Mouse (Mus musculus): ENCODE results near the gene Yae1d1. TPM values are rescaled to one million over a fixed set of nuclear protein-coding genes. Genes with fewer than 3 reads are reported as not detected.
"Not testable (repeated sequence)": the region's sequence is repeated elsewhere in the genome, so short reads cannot be mapped to it uniquely, and the experiment has no call there.

Gene Yae1d1
- 10 to 100 TPM; 23.2 to 24.0 TPM for total RNA-seq (2021)

DNA sequence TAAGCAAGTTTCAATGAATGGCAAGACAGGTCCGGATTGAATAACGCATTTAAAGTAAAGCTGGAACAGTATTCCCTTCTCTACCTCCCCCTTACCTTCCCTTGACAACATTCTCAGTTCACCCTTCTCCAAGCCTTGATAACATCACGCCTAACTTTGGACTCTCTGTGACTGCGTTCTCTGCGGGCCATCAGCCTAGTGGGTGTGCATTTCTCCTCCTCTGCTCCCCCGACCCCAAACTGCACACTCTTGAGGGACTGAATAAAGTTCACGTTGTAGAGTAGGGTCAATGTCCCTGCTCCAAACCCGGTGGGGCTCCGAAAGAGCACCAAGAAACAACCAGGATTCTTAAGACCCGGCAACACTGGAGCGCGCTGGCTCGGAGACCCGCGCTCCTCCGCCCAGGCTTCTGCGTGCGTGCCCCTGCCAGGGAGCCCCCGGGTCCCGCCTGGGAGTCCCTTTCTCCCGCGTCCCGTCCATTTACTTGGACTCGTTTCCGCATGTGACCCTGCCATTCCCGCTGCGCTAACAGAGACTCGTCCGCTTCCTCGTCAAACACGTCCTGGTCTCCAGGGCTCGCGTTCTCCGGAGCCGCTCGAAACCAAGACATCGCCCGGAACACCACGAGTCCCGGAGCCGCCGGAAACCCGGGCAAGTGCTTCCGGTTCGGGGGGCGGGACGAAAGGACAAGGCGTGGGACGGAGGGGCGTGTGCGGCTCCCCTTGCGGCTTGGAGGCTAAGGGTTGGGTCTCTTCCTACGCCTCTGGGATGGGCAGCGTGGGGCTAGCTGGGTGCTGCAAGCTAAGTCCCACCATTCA is at the start of gene Yae1d1:
Gene Yae1d1, minus strand, starts transcription at position 653 of the 818 bp plus-strand sequence.
- peak; percentile 87 to 91 for DNase-seq

DNA sequence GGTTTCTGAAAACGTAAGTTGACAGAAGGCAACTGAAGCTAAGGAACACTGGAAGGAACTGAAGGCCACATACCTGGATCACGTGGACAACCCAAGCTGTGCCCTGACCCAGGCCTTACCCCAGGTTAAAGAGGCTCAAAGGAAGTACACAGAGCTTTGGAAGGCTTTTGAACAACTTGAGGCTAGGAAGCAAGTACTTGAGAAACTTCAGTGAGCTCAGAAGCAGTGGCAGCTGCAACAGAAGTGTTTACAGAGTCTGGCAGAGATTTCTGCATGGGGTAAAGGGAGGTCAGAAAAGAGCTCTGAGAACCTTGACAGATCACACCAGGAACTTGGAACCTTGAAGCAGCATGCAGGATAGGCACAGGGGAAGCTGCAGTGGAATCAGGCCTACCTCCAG is 45.7 kb upstream of the Yae1d1 start:
- DNase-seq, result no peak

DNA sequence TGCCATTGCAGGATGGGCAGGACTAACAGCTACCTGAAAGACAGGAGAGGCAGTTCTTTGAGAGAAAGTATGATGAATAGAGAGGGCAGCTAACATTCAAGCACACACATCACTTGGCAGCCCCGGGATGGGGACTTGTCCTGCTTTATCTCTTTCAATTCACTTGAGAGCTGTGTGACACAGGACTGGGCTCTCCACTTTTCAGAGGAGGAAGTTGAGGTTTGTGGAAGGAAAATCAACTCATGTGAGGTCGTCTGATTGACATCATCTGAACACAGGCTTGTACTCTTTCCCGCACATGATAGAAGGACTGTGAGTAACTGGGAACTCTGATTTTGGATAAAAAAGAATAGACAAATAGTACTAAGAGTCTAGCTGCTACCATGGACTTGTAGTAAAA is 23.5 kb upstream of the Yae1d1 start:
- no peak for DNase-seq

DNA sequence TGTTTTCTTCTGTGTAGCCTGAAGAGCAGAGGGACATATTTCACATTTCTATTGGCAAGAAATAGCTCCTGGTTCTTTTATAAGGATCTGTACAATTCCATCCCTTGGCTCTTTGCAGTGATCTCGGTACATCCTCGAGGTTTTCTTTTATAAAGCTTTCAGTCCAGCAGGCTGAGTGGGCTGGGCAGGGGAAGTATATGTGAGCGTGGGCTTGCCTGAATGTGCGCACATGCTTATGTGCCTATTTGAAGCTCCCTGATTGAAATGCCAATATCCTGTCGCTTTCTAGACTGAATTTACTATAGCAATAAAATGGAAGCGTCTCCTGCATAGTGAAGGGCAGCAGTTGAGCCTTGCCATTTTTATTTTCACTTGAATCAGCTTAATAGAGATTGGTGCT is 20.1 kb upstream of the Yae1d1 start:
- no peak for DNase-seq

DNA sequence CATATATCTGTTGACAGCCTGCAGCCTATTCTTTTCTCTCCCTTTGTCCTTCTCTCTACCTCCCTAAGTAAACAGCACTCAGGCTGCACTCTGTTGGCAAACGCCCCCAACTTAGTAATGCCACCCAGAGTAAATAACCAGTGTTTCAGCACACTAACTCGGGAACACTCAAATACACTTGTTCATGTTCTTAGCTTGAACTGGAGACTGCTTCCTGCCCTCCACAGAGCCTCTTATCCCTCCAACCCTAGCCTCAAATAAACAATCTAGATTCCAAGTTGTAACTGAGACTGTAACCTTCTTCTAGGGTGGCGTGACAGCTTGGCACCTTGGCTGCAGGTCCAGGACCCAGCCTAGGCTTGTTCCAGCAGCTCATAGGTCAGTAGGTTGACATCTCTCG is 17.9 kb upstream of the Yae1d1 start:
- no peak for DNase-seq

- DNase-seq, result no peak
These were observed 332 bp upstream of the Yae1d1 start for GRCm38 (mm10) chr13:17993515-17993847.

DNA sequence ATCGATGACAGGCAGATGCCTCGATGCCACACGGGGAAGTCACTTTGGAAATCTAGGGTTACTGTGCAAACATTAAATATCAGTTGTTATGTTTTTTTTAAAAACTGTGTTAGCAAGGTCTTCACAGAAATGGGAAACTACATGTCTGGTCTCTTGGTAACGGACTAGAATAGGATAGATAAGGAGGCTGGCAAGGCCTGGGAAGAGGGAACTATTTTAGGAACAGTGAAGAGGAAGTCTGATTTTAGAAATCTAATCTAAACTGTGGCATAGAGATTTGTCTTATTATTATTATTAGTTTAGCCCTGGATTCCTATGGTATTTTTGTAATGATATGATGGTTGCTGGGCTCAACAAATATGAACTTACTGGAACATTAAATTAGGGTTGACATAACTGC is 1.1 kb downstream of the Yae1d1 start:
- no peak for DNase-seq

GRCm38 (mm10) chr13:17983194-17983593 is 10.0 kb downstream of the Yae1d1 start:
- DNase-seq, result peak; percentile 27 to 32

DNA sequence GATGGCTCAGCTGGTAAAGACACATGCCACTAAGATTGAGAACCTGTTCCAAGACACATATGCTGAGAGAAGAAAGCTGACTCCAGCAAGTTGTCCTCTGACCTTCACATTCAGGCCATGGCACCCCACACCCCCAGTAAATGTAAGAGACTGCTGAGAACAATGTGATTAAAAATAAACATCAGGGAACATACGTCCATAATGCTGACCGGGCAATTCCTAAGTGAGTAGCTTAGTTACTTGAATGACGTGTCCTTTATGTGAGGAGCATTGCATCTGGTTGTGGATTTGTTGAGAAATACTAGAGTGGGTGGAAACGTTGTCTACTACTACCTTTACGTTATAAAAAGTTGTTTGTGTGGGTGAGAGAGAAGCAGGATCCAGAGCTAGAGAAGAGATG is 10.5 kb downstream of the Yae1d1 start:
- no peak for DNase-seq

DNA sequence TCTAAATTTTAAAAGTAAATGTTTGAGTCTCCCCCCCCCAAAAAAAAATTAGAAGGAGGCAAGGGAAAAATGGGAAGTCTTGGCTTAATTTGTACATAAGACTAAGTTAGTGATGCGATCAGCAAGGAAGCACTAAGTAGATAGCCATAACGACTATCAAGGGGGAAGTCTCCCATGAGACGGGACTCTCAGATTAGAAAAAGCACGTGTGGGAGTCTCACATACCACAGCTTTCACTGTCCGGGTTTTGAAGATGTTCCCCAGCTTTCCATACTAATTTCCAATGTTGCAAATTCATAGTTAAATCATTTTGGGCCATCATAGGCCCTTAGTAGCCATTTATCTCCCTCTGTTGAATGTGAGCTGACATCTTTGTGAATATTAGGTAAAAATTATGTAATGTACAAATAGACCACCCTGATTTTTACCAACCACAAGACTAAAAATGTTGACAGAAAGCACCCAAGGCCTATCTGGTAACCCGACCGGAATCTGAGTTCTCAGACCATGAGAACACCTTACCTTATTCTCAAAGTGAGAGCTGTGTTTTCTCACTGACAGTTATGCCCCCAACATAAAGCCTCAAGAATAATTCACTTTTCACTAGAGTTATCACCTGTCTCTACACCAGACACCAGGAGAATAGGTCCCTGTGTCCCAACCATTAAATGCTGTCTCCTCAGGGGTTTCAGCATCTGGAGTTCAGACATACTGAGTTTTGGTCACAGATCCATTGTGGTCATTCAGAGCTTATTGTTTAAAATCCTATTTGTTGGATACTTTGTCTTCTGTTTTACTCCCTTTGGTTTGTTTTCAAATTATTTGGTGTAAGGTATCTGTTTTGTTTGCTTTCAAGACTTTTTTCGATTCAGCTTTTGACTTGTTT is 16.1 kb downstream of the Yae1d1 start:
- no peak for DNase-seq

DNA sequence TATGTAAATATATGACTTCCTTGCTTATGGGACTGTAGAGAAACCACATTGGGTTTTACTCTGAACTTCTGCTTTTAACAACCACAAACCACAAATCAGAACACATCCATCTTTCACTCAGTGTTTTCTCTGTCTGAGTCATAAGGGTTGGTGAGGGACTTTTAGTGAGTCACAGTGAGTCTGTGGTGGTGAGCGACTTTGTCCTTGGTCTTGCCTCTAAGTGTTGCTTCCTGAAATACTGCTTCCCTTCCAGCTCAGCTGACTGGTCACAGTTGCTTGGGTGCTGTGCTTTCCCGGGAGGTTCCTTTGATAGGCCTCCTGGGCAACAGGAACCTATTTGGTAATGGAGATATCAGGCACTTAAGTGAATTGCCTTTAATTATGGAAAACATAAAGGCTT is 17.3 kb downstream of the Yae1d1 start:
- DNase-seq, result no peak

- no peak for DNase-seq
These were observed 17.7 kb downstream of the Yae1d1 start for GRCm38 (mm10) chr13:17975457-17975856.

DNA sequence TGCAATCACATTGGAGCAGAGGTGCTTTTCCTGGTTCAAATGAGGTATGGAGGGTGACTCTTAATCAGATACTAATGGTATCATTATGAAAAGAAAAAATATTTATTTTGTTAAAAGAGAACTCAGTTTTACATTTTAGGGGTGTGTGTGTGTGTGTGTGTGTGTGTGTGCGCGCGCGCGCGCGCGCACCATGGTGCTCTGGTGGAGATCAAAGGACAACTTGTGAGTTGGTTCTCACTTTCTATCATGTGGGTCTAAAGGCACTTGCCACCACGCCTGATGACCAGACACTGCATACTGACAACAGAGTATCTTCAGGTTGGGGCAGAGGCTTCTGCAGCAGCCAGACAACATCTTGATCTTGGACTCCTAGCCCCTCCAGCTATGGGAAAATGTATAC is 18.4 kb downstream of the Yae1d1 start:
- no peak for DNase-seq

DNA sequence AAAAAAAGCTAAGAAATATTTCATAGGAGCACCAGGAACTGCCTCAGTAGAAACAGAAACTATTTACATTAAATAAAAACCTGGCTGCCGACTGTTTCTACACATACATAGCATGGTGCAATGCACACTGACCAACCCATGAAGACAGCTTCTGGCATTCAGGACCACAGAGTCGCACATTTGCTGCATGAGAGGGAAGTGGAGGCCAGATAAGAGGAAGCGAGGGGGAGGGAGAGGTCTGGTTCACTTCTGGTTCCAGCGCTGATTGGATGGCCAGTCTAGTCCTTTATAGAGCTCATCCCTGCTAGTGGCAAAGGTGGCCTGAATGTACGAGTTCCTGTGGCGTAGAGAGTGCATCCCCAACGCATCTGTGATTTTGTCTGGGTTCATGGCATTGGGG is 32.5 kb downstream of the Yae1d1 start:
- DNase-seq, result no peak

- no peak for DNase-seq
These were observed 38.9 kb downstream of the Yae1d1 start for GRCm38 (mm10) chr13:17954282-17954681.

GRCm38 (mm10) chr13:17950581-17950980 is 42.6 kb downstream of the Yae1d1 start:
- not testable (repeated sequence) for DNase-seq

- no peak for DNase-seq
These were observed 43.6 kb downstream of the Yae1d1 start for GRCm38 (mm10) chr13:17949555-17949954.

DNA sequence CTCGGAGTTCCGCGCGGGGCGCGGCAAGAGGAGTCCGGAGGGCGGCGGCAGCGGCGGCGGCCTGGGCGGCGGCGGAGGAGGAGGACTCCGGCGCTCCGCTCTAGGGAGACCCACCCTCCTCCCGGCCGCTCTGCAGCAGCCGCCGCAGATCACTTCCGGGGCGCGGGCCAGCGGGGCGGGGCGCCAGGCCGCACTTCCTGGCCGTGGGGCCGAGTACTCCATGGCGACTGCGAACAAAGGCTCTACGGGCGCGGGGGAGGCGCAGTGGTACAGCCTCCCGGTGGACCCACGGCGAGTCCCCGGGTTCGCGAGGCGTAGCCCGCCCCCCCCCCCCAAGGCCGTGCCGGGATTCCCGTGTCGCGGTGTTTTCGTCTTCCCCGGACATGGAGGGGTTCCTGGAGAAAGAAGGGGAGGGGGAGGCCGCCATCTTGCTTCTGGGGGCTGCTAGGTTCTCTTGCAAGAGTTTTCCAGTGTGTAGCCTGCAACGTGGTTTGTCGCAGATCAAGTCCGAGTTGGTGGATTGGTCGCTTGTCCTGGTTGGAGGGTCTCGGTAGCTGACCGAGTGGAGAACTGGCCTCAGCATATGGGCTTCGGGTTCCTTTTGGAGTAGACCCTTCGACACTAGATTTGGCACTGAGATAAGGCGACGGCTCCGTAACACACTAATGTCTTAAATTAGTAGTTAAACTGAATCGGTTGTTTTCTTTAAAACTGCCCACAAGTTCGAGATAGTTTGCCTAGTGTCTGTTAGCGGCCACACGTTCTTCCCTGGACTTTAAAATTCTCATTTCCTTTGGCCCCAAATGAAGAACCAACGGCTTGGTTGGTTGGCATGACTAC is 48.9 kb downstream of the Yae1d1 start, which contains the start of gene Rala:
Gene Rala, minus strand, starts transcription at position 162 of the 840 bp plus-strand sequence.
- peak; percentile 93 to 95 for DNase-seq

GRCm38 (mm10) chr13:17943306-17944077 is 49.7 kb downstream of the Yae1d1 start:
- DNase-seq, result peak; percentile 13 to 23

- no peak for DNase-seq
These were observed 50.8 kb downstream of the Yae1d1 start for GRCm38 (mm10) chr13:17942338-17942737.

Measured in layer of hippocampus, postnatal 36 days (tissue).